Mouse (Mus musculus) Patski (cell line): ENCODE results near the gene Col25a1. TPM values are rescaled to one million over a fixed set of nuclear protein-coding genes. Genes with fewer than 3 reads are reported as not detected.

Experiments
- ATAC-seq: fragments of 100-300 bp; one replicate; pipeline ENCODE4 v1.8.0; 2021
- CTCF ChIA-PET: fragments of 350-600 bp; sonication (Branson Sonifier 250); formaldehyde crosslinking; loops from one replicate; lab custom pipeline; 2022; ENCODE audit warnings: inconsistent platforms; lab: Charles Lee
- POLR2A ChIA-PET: fragments of 350-600 bp; sonication (Branson Sonifier 250); formaldehyde crosslinking; loops from one replicate; lab custom pipeline; 2022; ENCODE audit warnings: antibody characterized with exemption, inconsistent platforms; lab: Charles Lee
- DNase-seq: peaks from one replicate; pipeline ENCODE4 v3.0.0-alpha.2; 2011; ENCODE audit warnings: low read depth, low spot score
- H3K27me3 ChIP-seq: fragments of 371-371 bp; one replicate; pipeline ENCODE4 v1.5.1; 2021
- CTCF ChIP-seq: fragments of 100-300 bp; IDR thresholded peaks from one replicate; pipeline ENCODE4 v1.5.1; 2021
- in situ Hi-C: fragments of 300-500 bp; cut with MboI; formaldehyde crosslinking; loops from 3 replicates; pipeline ENCODE4 v1.11.1; 2018; ENCODE audit warnings: low pct_unique_long_range_greater_than_20kb, mixed read lengths
- polyA plus RNA-seq: library from polyadenylated mRNA; unstranded; gene quantifications from one replicate; pipeline ENCODE4 v1.2.3, GENCODE M21; 2021

The Col25a1 gene
- polyA plus RNA-seq, 1 experiment from 2014 or later = 0.03 TPM

GRCm38 (mm10) chr3:130236129-130236528 lies 104.8 kb downstream of the Col25a1 start:
- ATAC-seq = no peak
- POLR2A ChIA-PET = no interaction called here
- TF ChIP-seq CTCF = no peak
- DNase-seq = no peak
- in situ Hi-C loops = no loop called here
- H3K27me3 ChIP-seq = no peaks in the 10 kb centered on the region
- CTCF ChIA-PET = no interaction called here

- CTCF ChIA-PET = interaction anchor here (1.4 kb wide), 1 partner anchor 10 kb away, joined by 5 read pairs; no protein-coding TSS in a partner anchor
- TF ChIP-seq CTCF = no peak
- no peaks in the 10 kb centered on the region for H3K27me3 ChIP-seq
- DNase-seq (no peak), ATAC-seq (no peak)
- in situ Hi-C loops = no loop called here
- POLR2A ChIA-PET = no interaction called here
These were observed 106.6 kb downstream of the Col25a1 start for GRCm38 (mm10) chr3:130237852-130238251.

- TF ChIP-seq CTCF = no peak
- ChIA-PET CTCF (no interaction called here), POLR2A (no interaction called here)
- no peak for DNase-seq
- H3K27me3 ChIP-seq = no peaks in the 10 kb centered on the region
- in situ Hi-C loops = no loop called here
- no peak for ATAC-seq
These were observed 110.6 kb downstream of the Col25a1 start for GRCm38 (mm10) chr3:130241924-130242323.

GRCm38 (mm10) chr3:130242647-130243296 lies 111.5 kb downstream of the Col25a1 start:
- in situ Hi-C loops = no loop called here
- no peaks in the 10 kb centered on the region for H3K27me3 ChIP-seq
- CTCF ChIA-PET = interaction anchor here (1.7 kb wide), 1 partner anchor 18 kb away, joined by 5 read pairs; no protein-coding TSS in a partner anchor
- DNase-seq = no peak
- TF ChIP-seq CTCF = no peak
- POLR2A ChIA-PET = no interaction called here
- no peak for ATAC-seq

- no peaks in the 10 kb centered on the region for H3K27me3 ChIP-seq
- in situ Hi-C loops = no loop called here
- DNase-seq (no peak), ATAC-seq (no peak)
- ChIA-PET CTCF (no interaction called here), POLR2A (no interaction called here)
- no peak for TF ChIP-seq CTCF
These were observed 121.1 kb downstream of the Col25a1 start for GRCm38 (mm10) chr3:130252355-130252754.

GRCm38 (mm10) chr3:130256059-130256458 lies 124.8 kb downstream of the Col25a1 start:
- in situ Hi-C loops = no loop called here
- CTCF ChIA-PET = interaction anchor here (0.9 to 1.4 kb wide), 2 partner anchors 27 to 427 kb away, joined by 3 read pairs; no protein-coding TSS in a partner anchor

GRCm38 (mm10) chr3:130256610-130257009 lies 125.3 kb downstream of the Col25a1 start:
- ChIA-PET CTCF (interaction anchor here (0.7 to 1.4 kb wide), 2 partner anchors 8 to 27 kb away, joined by 3 read pairs; no protein-coding TSS in a partner anchor), POLR2A (no interaction called here)
- DNase-seq (no peak), ATAC-seq (no peak)
- no peak for TF ChIP-seq CTCF
- in situ Hi-C loops = no loop called here
- no peaks in the 10 kb centered on the region for H3K27me3 ChIP-seq

More at GRCm38 (mm10) chr3:130256059-130256458, 124.8 kb downstream of the Col25a1 start:
- POLR2A ChIA-PET = no interaction called here
- ATAC-seq (no peak), DNase-seq (no peak)
- no peaks in the 10 kb centered on the region for H3K27me3 ChIP-seq
- no peak for TF ChIP-seq CTCF

GRCm38 (mm10) chr3:130259670-130260069 lies 128.4 kb downstream of the Col25a1 start:
- POLR2A ChIA-PET = no interaction called here
- in situ Hi-C loops = no loop called here

GRCm38 (mm10) chr3:130260316-130260715 lies 129.0 kb downstream of the Col25a1 start:
- no peak for TF ChIP-seq CTCF
- CTCF ChIA-PET = interaction anchor here (1.2 to 1.6 kb wide), 3 partner anchors 11 to 27 kb away, joined by 3 to 5 read pairs (median 3); no protein-coding TSS in a partner anchor
- POLR2A ChIA-PET = no interaction called here
- DNase-seq = no peak
- in situ Hi-C loops = no loop called here
- ATAC-seq = no peak
- H3K27me3 ChIP-seq = no peaks in the 10 kb centered on the region

More at GRCm38 (mm10) chr3:130259670-130260069, 128.4 kb downstream of the Col25a1 start:
- CTCF ChIA-PET = interaction anchor here (1.2 to 1.6 kb wide), 2 partner anchors 16 to 27 kb away, joined by 3 to 5 read pairs; no protein-coding TSS in a partner anchor
- no peaks in the 10 kb centered on the region for H3K27me3 ChIP-seq
- DNase-seq (no peak), ATAC-seq (no peak)
- TF ChIP-seq CTCF = peak; percentile 56

GRCm38 (mm10) chr3:130265104-130265503 lies 133.8 kb downstream of the Col25a1 start:
- H3K27me3 ChIP-seq = no peaks in the 10 kb centered on the region
- peak; percentile 58 for ATAC-seq
- DNase-seq = peak; percentile 7
- TF ChIP-seq CTCF = no peak
- CTCF ChIA-PET = interaction anchor here (1.1 to 1.4 kb wide), 2 partner anchors 14 to 21 kb away, joined by 3 to 4 read pairs; no protein-coding TSS in a partner anchor
- in situ Hi-C loops = no loop called here
- POLR2A ChIA-PET = no interaction called here

GRCm38 (mm10) chr3:130270509-130270908 lies 139.2 kb downstream of the Col25a1 start:
- no peak for TF ChIP-seq CTCF
- in situ Hi-C loops = no loop called here
- H3K27me3 ChIP-seq = no peaks in the 10 kb centered on the region
- ChIA-PET CTCF (interaction anchor here (1.0 kb wide), 1 partner anchor 21 kb away, joined by 3 read pairs; no protein-coding TSS in a partner anchor), POLR2A (no interaction called here)
- ATAC-seq (no peak), DNase-seq (no peak)
